Mouse (Mus musculus) splenic B cell, adult 2 months (primary cell): ENCODE data around the gene Cds1.

Experiments used
- DNase-seq: peaks from one replicate; pipeline ENCODE4 v3.0.0-alpha.2; 2011; ENCODE audit warnings: low read depth, low spot score
- H3K27me3 ChIP-seq: 2 replicates; pipeline ENCODE4 v1.6.1; 2012; ENCODE audit warnings: mild to moderate bottlenecking, low read length, moderate library complexity, mixed read lengths; ENCODE audit not compliant: control insufficient read depth, poor library complexity, insufficient read depth, severe bottlenecking
- H3K36me3 ChIP-seq: 2 replicates; pipeline ENCODE4 v1.6.1; 2012; ENCODE audit warnings: mild to moderate bottlenecking, low read length, moderate library complexity, mixed read lengths; ENCODE audit not compliant: control insufficient read depth, poor library complexity, insufficient read depth, severe bottlenecking

Cds1 gene

GRCm38 (mm10) chr5:101763571-101763970 is 1.4 kb upstream of the Cds1 start:
- Histone ChIP-seq H3K27me3 (no peaks in the 10 kb centered on the region), H3K36me3 (no peaks in the 10 kb centered on the region)
- DNase-seq: no peak

- Histone ChIP-seq H3K27me3 (no peaks in the 10 kb centered on the region), H3K36me3 (no peaks in the 10 kb centered on the region)
- DNase-seq: peak; percentile 27
These were observed 516 bp downstream of the Cds1 start for GRCm38 (mm10) chr5:101765390-101765901.

- peak; percentile 30 for DNase-seq
- Histone ChIP-seq H3K27me3 (no peaks in the 10 kb centered on the region), H3K36me3 (no peaks in the 10 kb centered on the region)
These were observed 1.3 kb downstream of the Cds1 start for GRCm38 (mm10) chr5:101766248-101766647.

- DNase-seq: no peak
- Histone ChIP-seq H3K27me3 (no peaks in the 10 kb centered on the region), H3K36me3 (no peaks in the 10 kb centered on the region)
These were observed 2.2 kb downstream of the Cds1 start for GRCm38 (mm10) chr5:101767086-101767485.

GRCm38 (mm10) chr5:101767486-101767885 is 2.6 kb downstream of the Cds1 start:
- Histone ChIP-seq H3K36me3 (no peaks in the 10 kb centered on the region), H3K27me3 (no peaks in the 10 kb centered on the region)
- DNase-seq: no peak

DNA sequence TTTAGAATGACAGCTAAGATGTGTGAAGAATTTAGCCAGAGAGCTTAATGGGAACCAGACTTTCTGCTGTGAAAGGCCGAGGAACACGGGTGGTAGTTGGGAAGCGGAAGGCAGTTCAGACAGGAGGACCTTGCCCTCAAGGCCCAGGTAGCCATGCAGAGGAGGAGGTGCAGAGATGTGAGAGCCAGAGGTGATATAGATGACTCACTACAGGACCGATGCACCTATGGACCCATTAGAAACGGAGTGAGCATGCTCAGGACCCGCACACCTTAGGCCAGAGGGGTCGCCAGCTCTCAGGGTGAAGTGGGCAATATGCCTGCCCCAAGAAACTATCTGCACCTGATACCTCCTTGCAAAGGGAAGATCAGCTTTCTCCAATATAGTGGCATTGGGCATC is 3.6 kb downstream of the Cds1 start:
- Histone ChIP-seq H3K27me3 (no peaks in the 10 kb centered on the region), H3K36me3 (no peaks in the 10 kb centered on the region)
- DNase-seq: no peak

DNA sequence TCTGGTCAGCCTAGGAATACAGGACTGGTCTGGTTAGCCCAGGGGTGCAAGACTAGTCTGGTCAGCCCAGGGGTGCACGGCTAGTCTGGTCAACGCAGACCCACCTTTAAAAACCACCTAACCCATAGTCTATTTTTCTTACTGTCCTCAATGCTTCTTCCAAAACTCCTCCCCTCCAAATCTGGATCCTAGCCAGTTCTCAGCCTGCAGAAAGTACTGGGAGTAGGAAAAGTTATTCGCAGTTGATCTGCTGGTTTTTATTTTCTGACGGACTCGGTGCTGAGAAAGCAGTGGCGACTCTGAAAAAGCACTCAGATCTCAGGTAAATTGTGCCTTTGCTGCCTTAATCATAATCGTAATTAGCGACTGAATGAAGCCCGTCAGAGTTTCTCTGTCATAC is 7.7 kb downstream of the Cds1 start:
- no peak for DNase-seq
- no peaks in the 10 kb centered on the region for H3K36me3 ChIP-seq
- H3K27me3 ChIP-seq: no peaks in the 10 kb centered on the region

- DNase-seq: no peak
- Histone ChIP-seq H3K36me3 (no peaks in the 10 kb centered on the region), H3K27me3 (no peaks in the 10 kb centered on the region)
These were observed 10.3 kb downstream of the Cds1 start for GRCm38 (mm10) chr5:101775262-101775661.

DNA sequence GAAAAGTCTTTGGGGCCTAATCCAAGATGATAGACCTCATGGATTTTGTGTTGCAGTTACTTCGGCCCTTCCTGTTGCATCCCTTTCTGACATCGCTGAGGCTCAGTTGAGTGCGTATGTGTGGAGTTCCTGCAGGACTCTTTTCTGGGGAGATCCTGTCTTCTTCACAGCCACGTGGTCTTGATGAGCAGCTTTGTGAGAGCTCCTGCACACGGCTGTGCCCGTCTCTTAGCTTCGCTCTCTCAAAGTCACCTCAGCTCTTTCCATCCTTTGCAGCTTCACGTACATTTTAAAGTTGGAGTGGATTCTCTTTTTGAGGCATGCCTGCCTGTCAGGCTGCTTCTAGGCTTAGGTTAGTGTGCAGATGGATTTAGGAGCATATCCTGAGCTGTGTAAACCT is 11.6 kb downstream of the Cds1 start:
- DNase-seq: no peak
- Histone ChIP-seq H3K27me3 (no peaks in the 10 kb centered on the region), H3K36me3 (no peaks in the 10 kb centered on the region)

DNA sequence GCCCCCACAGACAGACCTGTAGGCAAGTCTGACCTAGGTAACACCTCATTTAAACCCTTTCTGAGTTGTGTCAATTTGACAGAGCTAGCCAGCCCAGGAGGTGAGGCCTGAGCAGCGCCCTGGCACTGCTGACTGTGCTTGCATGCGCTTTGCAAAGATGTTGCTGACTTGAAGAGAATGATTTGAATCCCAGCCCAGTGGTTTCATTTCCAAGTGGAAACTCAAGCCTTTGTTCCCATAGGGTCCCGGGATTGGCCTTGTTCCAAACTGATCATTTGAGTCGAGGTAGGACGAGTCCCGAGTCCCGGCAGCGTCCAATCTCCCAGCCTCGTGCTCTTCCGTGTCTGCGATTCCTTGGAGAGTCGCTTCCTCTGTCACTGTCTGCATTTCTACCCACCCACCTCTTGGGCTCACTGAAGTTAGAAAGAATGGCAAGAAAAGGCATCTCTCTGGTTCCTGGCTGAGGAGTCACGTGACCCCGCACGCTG is 14.5 kb downstream of the Cds1 start:
- no peaks in the 10 kb centered on the region for H3K36me3 ChIP-seq
- no peaks in the 10 kb centered on the region for H3K27me3 ChIP-seq
- DNase-seq: no peak

GRCm38 (mm10) chr5:101780918-101781317 is 16.0 kb downstream of the Cds1 start:
- Histone ChIP-seq H3K27me3 (no peaks in the 10 kb centered on the region), H3K36me3 (no peaks in the 10 kb centered on the region)
- no peak for DNase-seq

- no peak for DNase-seq
- Histone ChIP-seq H3K36me3 (no peaks in the 10 kb centered on the region), H3K27me3 (no peaks in the 10 kb centered on the region)
These were observed 19.4 kb downstream of the Cds1 start for GRCm38 (mm10) chr5:101784328-101784727.

GRCm38 (mm10) chr5:101784787-101785186 is 19.9 kb downstream of the Cds1 start:
- DNase-seq: no peak
- H3K36me3 ChIP-seq: no peaks in the 10 kb centered on the region

GRCm38 (mm10) chr5:101785921-101786614 is 21.1 kb downstream of the Cds1 start:
- no peaks in the 10 kb centered on the region for H3K36me3 ChIP-seq
- DNase-seq: no peak
- no peaks in the 10 kb centered on the region for H3K27me3 ChIP-seq

More at GRCm38 (mm10) chr5:101784787-101785186, 19.9 kb downstream of the Cds1 start:
- no peaks in the 10 kb centered on the region for H3K27me3 ChIP-seq

DNA sequence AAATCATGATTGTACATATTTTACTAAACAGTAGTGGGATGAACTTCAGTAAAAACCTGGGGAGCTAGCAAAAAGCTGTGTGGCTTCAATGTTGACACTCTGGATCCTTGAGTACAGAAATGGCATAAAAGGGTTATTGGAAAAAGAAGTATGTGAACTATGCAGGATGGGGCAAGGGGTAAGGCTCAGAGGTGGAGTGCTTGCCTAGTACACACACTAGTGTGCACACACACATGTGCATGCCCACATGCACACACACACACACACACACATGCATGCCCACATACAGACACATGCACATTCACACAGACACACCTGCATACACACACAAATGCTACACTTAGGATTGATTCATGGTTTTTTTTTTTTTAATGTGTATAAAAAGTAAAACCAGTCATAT is 24.8 kb downstream of the Cds1 start:
- no peak for DNase-seq
- no peaks in the 10 kb centered on the region for H3K27me3 ChIP-seq
- no peaks in the 10 kb centered on the region for H3K36me3 ChIP-seq

DNA sequence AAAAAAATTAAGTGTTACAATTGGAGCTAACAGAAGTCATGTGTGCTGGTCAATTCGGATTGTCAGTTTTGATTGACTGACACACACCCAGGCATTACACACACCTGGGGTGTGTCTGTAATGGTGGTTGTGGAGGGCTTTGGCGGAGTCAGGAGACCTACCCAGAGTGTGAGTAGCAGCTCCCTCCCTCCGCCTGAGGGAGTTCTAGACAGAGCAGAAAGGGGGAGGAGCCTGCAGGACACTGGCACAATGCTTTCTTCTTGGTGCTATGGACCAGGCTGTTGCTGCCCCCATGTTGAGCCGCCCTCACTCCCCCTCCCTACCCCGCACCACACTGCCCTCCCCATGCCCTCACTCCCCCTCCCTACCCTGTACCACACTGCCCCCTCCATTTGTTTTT is 25.6 kb downstream of the Cds1 start:
- DNase-seq: no peak
- Histone ChIP-seq H3K36me3 (no peaks in the 10 kb centered on the region), H3K27me3 (no peaks in the 10 kb centered on the region)
